Mouse (Mus musculus) heart, adult 9 months (tissue): ENCODE measurements around the gene Tpbpb.
"Not testable (repeated sequence)": the region's sequence is repeated elsewhere in the genome, so short reads cannot be mapped to it uniquely, and the experiment has no call there.

Experiments
- DNase-seq, 2 experiments: peaks; one replicate each; pipeline ENCODE4 v3.0.0; 2022; ENCODE audit warnings: low spot score in 2 of 2

Tpbpb gene

GRCm38 (mm10) chr13:60904780-60905179 is at the start of gene Tpbpb:
Tpbpb (minus strand) TSS chr13:60904880.
- DNase-seq = not testable (repeated sequence)

- not testable (repeated sequence) for DNase-seq
These were observed 37.2 kb upstream of the Tpbpb start, which contains the start of gene Tpbpa for GRCm38 (mm10) chr13:60941884-60942283. Tpbpa (minus strand) TSS chr13:60941984.

GRCm38 (mm10) chr13:60936500-60936901 is 31.8 kb upstream of the Tpbpb start, which contains the start of the genes Gm49391 and Ctla2a:
Gm49391 (minus strand) TSS chr13:60936571.
Ctla2a (minus strand) TSS chr13:60936625.
- DNase-seq = peak; percentile 79 to 92

- DNase-seq = not testable (repeated sequence)
These were observed 30.8 kb upstream of the Tpbpb start, which contains the start of gene Gm49393 for GRCm38 (mm10) chr13:60935490-60935889. Gm49393 (minus strand) TSS chr13:60935590.

- DNase-seq = peak; percentile 86 to 95
These were observed 7.4 kb downstream of the Tpbpb start, which contains the start of gene Ctla2b for GRCm38 (mm10) chr13:60897328-60897727. Ctla2b (minus strand) TSS chr13:60897447.

GRCm38 (mm10) chr13:60896794-60897193 is 7.9 kb downstream of the Tpbpb start, which contains the start of gene Gm49392:
Gm49392 (minus strand) TSS chr13:60896894.
- not testable (repeated sequence) for DNase-seq

- no peak for DNase-seq
These were observed 9.1 kb downstream of the Tpbpb start for GRCm38 (mm10) chr13:60895406-60896160.

GRCm38 (mm10) chr13:60892301-60892700 is 12.4 kb downstream of the Tpbpb start:
- DNase-seq = no peak

- DNase-seq = no peak
These were observed 40.4 kb downstream of the Tpbpb start, which contains the start of gene 4930486L24Rik for GRCm38 (mm10) chr13:60864281-60864680. 4930486L24Rik (minus strand) TSS chr13:60864475.
